Mouse (Mus musculus) C3H10T1/2 (cell line): ENCODE results near the gene Gm44805. TPM values are rescaled to one million over a fixed set of nuclear protein-coding genes. Genes with fewer than 3 reads are reported as not detected.

ENCODE experiments used
- polyA plus RNA-seq, 2 experiments: library from polyadenylated mRNA; unstranded; fragments of >200 nt; fragmentation: generic; extraction: Trizol; gene quantifications; one replicate each; pipeline ENCODE4 v1.2.1; 2012; ENCODE audit warnings: missing spikeins in 2 of 2

Gene Gm44805
- polyA plus RNA-seq = not detected

DNA sequence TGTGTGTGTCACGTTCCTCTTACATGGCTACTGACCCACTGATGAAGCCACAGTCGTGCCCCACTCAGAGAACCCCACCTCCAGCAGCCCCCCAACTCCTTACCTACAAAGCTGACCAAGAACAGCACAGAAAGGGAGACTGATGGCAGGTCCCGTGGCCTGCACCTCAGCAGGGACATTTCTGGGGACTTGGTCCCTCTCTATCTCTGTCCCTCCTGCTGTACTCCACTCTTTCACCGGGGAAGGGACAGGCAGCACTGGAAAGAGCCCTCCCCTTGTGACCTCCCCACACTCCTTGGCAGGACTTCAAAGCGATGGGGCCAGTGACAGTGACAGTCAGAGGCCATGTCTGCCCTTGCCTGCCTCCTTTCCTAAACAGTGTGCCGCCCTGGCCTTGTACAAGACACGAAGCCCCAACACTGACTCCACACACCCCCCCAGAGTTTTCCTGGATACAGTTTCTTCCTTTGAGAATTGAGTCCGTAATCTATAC is at the start of gene Gm44805, which contains the start of gene Apoc4:
TSS of gene Gm44805 (minus strand) at position 222 of the 493 bp plus-strand sequence.
TSS of gene Apoc4 (minus strand) at position 278 of the 493 bp plus-strand sequence.

DNA sequence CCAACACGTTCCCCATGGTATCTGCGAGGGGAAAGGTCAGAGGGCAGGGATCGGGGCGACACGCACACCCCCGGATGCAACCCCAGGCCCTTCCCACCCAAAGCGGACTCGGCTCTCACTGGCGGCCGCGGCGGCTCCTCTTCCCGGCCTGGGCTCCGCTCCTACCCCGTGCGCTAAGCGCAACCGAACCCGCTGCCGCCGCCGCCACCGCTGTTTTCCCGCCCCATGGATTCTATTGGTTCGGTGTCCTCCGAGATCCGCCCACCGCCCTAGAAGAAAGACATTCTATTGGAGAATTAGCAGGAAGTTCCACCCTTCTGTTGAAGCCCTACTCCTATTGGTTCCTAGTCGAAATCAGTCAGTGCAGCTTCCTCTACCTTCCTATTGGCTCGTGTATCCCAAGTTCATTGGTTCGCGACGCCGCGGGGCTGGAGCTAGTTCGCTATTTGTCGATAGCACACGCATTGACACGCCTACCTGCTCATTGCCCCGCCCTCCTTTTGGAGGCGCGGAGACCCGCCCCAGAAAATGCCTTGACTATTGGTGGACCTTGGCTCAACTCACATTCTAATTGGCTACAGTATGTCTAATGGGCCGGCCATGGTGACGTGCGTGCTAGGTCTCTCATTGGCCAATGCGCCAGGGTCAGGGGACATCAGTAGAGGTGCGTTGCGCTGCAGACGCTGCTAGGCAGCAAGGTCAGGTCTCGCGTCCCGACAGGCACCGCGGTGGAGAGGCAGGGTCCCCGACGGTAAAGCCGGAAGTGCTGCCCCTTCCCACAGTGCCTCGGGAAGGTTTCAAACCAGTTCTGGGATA is 34.2 kb upstream of the Gm44805 start, which contains the start of gene Tomm40:
TSS of gene Tomm40 (minus strand) at position 200 of the 816 bp plus-strand sequence.

DNA sequence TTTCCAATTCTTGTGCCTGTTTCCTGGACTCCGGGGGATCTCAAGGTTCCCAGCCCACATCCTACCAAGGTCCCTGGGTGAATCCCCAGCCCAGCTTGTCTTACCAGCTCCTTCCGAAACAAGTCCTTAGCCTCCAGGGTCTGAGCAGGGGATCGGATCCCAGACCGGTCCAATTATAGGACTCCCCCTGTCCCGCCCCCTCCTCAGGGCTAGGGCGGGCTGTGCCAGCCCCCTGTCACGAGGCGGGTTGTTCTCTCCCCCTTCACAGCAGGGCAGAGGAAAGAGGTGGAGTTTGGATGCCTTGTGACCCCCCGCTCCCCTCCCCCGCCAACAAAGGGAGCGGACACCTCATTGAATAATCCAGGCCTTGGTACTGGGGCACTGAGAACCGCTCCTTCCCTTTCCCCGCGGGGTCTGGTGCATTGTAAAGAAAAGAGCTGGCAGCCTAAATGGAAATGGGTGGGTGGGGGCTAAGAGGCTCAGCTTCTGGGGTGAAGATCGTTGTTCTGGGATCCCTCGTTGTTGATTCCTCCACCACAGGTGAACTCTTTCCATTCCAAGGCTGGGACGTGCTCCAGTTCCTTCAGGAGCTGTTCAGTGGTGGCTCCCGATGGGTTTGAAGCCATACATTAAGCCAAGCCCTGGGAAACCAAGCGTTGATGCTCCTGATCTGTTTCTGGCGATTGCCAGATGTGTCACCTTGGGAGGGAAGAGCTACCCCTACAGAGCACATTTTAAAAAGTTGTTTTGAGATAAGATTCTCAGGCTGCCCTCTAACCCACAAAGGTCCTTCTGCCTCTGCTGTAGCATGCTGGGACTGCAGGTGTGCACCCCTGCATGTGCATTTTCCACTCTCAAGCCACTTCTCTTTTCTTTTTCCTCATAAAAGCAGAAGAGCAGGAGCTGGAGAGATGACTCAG is 17.9 kb upstream of the Gm44805 start, which contains the start of gene Apoe:
TSS of gene Apoe (minus strand) at position 282 of the 920 bp plus-strand sequence.

DNA sequence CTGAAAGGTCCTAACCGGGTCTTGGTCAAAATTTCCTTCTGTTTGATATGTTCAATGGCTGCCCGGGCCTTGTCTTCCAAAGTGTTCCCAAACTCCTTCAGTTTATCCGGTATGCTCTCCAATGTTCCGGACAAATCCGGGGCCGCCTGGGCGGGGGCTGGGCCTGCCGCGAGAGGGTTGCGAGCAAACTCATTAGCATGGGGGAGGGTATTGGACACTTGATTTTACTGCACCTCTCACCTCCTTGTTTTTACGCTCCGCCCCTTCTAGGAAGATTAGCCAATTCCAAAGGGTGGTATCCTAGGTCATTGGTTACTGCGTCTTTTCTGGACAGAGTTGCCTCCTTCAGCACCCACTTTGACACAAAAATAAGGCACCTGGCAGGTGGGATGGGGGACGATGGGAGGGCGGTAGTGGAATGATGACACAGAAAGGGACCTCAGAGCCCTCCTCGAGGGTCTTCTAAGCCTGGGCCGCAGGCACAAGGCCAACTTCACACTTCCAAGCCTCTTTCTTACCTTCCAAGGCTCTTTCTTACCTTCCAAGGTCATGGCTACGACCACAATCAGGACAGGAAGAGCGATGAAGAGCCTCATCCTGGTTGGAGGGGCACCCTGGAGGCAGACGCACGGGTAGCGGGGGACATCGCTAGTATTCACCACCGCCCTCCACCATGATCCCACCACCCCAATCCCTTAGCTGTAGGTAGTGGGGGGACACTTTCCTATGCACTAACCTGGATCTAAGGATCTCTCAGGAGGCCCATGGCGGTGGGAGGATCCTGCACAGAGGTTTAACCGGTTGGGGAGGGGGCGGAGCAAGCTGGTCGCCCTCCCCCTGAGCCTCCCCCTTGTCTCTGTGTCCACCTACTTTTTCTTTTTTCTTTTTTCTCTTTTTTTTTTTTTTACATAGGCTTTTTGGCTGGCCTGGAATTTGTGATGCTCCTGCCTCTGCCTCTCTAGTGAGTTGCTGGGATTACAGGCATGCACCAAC is 10.9 kb upstream of the Gm44805 start, which contains the start of gene Apoc1:
TSS of gene Apoc1 (minus strand) at position 788 of the 993 bp plus-strand sequence.

DNA sequence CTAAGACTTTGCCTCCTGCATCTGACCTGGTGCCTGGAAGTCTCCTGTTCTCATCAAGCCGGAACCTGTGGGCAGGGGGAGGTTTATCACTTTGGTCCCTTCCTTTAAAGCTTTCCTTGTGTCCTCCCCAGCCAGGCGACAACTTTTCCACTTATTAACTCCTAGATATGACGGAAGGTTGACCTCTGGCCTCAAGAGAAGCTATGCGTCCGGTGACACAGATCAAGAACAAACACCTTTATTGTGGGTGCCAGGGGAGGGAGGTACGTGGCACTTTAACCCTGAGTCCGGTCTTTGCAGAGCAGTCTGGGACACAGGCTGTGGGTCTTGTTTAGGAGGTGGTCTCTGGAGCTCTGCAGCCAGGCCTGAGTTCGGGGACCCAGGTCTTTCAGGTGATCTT is 3.4 kb downstream of the Gm44805 start, which contains the start of gene Apoc2:
TSS of gene Apoc2 (minus strand) at position 70 of the 400 bp plus-strand sequence.

DNA sequence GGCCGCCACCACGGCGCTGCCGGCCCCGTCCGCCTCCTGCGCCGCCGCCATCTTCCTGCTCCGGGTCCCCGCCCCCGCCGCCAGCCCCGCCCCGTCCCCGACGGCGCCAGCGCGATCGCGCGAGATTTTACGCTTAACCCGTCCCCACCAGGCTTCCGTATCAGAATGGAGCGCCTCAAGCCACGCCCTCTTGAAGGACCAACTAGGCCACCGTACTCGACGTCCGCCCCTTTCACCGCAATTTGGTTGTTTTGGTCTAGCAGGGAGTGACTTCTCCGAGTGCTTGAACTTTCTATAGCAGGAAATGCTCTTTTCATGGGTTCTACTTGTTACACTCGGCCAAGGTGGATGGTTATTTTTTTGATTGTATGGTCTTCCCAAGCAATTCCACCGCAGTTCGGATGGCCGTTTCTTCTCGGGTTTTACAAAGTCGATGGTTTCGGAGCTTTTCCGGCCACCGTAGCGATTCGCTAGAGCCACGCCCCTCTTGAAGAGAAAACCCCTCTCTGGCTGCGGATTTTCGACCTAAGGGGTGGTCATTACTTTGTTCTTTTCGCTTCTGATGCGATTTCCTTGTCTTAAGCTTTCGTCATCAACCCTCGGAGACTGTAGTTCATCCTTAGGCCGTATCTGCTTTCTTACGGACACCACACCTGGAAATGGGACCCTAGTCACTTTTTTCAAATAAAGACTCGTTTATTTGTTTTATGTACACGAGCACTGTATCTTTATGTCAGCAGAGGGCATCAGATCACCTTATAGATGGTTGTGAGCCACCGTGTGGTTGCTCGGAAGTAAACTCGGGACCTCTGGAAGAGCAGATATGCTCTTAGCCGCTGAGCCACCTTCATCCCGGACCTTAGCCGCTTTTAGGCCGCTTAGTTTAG is 16.0 kb downstream of the Gm44805 start, which contains the start of gene Clptm1:
TSS of gene Clptm1 (minus strand) at position 79 of the 887 bp plus-strand sequence.

DNA sequence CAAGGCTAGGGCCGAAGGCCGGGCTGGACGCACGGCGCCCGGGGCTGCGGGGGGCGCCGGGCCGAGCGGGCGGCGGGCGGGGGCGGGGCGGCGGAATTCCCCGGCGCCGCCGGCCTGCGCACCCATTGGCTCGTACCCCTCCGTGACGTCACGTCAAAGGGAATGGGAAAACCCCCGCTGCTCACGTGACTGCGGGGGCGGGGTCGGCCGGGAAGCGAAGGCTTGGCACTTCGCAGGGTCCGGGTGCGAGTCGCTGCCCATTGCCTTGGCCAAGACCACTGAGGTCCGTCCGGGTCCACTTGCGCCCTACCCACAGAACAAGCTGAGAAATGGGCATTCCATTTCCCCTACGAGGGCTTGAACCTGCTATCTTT is 51.9 kb downstream of the Gm44805 start, which contains the start of gene Relb:
TSS of gene Relb (minus strand) at position 78 of the 374 bp plus-strand sequence.

Other genes with a start within 250 kb of the Gm44805 start
- gene Mark4, start 222.6 kb downstream of the Gm44805 start, polyA plus RNA-seq = 10 to 100 TPM in 1 of 2 experiments, 1 to 10 TPM in 1; 7.2 to 16.0 TPM
- under 1 TPM; 0.06 to 0.08 TPM for gene Exoc3l2, start 218.1 kb downstream of the Gm44805 start, polyA plus RNA-seq
- 1 to 10 TPM; 2.8 to 7.6 TPM for gene Bloc1s3, start 173.1 kb downstream of the Gm44805 start, polyA plus RNA-seq
- gene Trappc6a, start 173.0 kb downstream of the Gm44805 start, polyA plus RNA-seq = 100 to 1,000 TPM in 1 of 2 experiments, 10 to 100 TPM in 1; 46.3 to 112 TPM
- gene Nkpd1, start 163.6 kb downstream of the Gm44805 start, polyA plus RNA-seq = under 1 TPM; 0.01 to 0.32 TPM
- 10 to 100 TPM; 33.3 to 45.0 TPM for gene Ppp1r37, start 118.3 kb downstream of the Gm44805 start, polyA plus RNA-seq
- gene Zfp296, start 104.1 kb downstream of the Gm44805 start, polyA plus RNA-seq = under 1 TPM in 1 of 2 experiments, not detected in 1; 0.07 TPM
- gene Gemin7, start 103.8 kb downstream of the Gm44805 start, polyA plus RNA-seq = 100 to 1,000 TPM; 127 to 141 TPM
- gene Clasrp, start 76.9 kb downstream of the Gm44805 start, polyA plus RNA-seq = 10 to 100 TPM; 11.9 to 28.1 TPM
- 10 to 100 TPM; 11.9 to 33.1 TPM for gene Relb, start 52.0 kb downstream of the Gm44805 start, polyA plus RNA-seq
- gene Clptm1, start 16.4 kb downstream of the Gm44805 start, polyA plus RNA-seq = 10 to 100 TPM; 82.8 to 99.6 TPM
- gene Apoc2, start 3.5 kb downstream of the Gm44805 start, polyA plus RNA-seq = under 1 TPM in 1 of 2 experiments, not detected in 1; 0.94 TPM
- 1 to 10 TPM in 1 of 2 experiments, not detected in 1; 4.6 TPM for gene Apoc4, start 56 bp upstream of the Gm44805 start, polyA plus RNA-seq
- 10 to 100 TPM in 1 of 2 experiments, not detected in 1; 23.3 TPM for gene Apoc1, start 11.2 kb upstream of the Gm44805 start, polyA plus RNA-seq
- 10 to 100 TPM in 1 of 2 experiments, under 1 TPM in 1; 0.54 to 25.5 TPM for gene Apoe, start 17.8 kb upstream of the Gm44805 start, polyA plus RNA-seq
- gene Tomm40, start 34.0 kb upstream of the Gm44805 start, polyA plus RNA-seq = 100 to 1,000 TPM in 1 of 2 experiments, 10 to 100 TPM in 1; 73.6 to 172 TPM
- gene Nectin2, start 69.1 kb upstream of the Gm44805 start, polyA plus RNA-seq = 10 to 100 TPM; 10.7 to 22.9 TPM
- gene Bcam, start 89.6 kb upstream of the Gm44805 start, polyA plus RNA-seq = under 1 TPM; 0.04 to 0.12 TPM
- under 1 TPM in 1 of 2 experiments, not detected in 1; 0.06 TPM for gene Cblc, start 115.4 kb upstream of the Gm44805 start, polyA plus RNA-seq
- 10 to 100 TPM in 1 of 2 experiments, 1 to 10 TPM in 1; 3.7 to 20.3 TPM for gene Bcl3, start 141.3 kb upstream of the Gm44805 start, polyA plus RNA-seq
- under 1 TPM in 1 of 2 experiments, not detected in 1; 0.12 TPM for gene Gm19345, start 170.6 kb upstream of the Gm44805 start, polyA plus RNA-seq
- under 1 TPM in 1 of 2 experiments, not detected in 1; 0.04 TPM for gene Ceacam16, start 179.9 kb upstream of the Gm44805 start, polyA plus RNA-seq
- gene Ceacam19, start 206.5 kb upstream of the Gm44805 start, polyA plus RNA-seq = not detected
- 1 to 10 TPM; 5.5 to 6.8 TPM for gene Pvr, start 239.7 kb upstream of the Gm44805 start, polyA plus RNA-seq